Mouse (Mus musculus) gastrocnemius, postnatal 14 days (tissue): ENCODE data around the gene Gimap3. TPM values are rescaled to one million over a fixed set of nuclear protein-coding genes. Genes with fewer than 3 reads are reported as not detected.

Source experiments
- DNase-seq: peaks from one replicate; pipeline ENCODE4 v3.0.0; 2021; ENCODE audit warnings: mixed read lengths
- intact Hi-C: fragments of 180-260 bp; cut with DNase I; formaldehyde crosslinking; loops from one replicate; pipeline ENCODE4 v1.15.1; 2025; ENCODE audit warnings: low total_unique reads
- total RNA-seq, 2 experiments: library from RNA; stranded (reverse); gene quantifications; 2 replicates each; pipeline ENCODE4 v1.2.3; 2021

Gene Gimap3
- total RNA-seq, 2 experiments from 2014 or later, result 0.22 TPM; not detected in 1

DNA sequence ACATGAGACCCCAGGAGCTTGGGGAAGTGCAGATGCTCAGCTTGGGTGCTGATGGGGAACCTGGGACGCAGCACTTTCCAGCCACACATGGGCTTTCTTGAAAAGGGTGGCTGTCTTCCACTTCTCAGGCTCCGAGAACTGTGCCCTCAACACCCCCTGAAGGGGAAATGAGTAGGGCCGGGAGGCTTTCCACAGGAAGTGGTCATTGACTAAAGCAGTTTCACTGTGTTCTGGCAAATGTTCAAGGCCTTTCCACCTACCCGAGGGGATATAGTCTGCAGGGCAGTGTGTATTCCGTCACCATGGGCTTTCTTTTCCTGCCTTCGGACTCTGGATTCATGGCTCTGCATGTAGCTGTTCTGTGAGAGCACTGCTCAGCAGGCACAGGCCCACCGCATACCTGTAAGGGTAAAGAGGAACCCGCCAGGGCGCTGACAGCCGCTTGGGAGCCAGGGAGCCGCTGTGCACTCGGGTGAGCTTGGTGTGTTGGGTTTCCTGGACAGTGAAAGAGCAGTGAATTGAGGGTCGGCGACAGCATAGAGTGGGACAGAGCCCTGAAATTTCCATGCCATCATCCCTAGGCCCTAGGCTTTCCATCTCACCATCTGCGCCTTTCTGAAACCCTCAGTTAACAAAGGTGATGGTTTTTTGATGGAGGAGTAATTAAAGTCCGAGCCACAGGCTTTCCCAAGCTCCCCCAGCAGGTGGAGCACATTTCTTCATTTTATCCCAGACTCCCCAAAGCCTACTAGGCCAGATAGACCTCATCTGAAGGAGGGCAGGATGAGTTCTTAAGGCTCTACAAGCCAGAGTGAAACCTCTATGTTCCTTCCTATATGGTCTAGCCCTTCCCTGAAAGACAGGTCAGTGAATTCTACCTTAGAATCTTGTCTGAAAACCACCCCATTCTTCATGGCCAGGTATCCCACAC, 24.4 kb downstream of the Gimap3 start, which contains the start of gene Gimap5:
TSS of gene Gimap5 (plus strand) at position 239 of the 931 bp plus-strand sequence.
- peak; percentile 22 for DNase-seq
- intact Hi-C loops, result no loop called here

DNA sequence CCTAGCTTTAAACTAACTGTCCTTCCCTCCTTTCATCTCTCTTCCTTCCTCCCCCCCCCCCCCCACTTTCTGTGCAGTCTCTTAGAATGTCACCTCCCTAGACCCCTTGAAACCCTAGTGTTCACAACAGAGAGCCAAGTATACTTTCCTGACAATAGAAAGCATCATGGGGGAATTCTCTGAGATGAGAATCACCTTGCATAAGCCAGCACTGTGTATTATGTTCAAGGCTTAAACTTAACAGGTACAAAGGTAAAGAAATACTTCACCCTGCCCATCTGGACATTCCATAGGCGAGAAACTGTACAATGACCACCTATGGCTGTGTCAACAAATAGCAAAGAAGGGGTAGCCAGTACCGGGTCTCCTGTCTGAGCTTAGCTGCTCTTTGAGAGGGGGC, 25.2 kb downstream of the Gimap3 start:
- no peak for DNase-seq

DNA sequence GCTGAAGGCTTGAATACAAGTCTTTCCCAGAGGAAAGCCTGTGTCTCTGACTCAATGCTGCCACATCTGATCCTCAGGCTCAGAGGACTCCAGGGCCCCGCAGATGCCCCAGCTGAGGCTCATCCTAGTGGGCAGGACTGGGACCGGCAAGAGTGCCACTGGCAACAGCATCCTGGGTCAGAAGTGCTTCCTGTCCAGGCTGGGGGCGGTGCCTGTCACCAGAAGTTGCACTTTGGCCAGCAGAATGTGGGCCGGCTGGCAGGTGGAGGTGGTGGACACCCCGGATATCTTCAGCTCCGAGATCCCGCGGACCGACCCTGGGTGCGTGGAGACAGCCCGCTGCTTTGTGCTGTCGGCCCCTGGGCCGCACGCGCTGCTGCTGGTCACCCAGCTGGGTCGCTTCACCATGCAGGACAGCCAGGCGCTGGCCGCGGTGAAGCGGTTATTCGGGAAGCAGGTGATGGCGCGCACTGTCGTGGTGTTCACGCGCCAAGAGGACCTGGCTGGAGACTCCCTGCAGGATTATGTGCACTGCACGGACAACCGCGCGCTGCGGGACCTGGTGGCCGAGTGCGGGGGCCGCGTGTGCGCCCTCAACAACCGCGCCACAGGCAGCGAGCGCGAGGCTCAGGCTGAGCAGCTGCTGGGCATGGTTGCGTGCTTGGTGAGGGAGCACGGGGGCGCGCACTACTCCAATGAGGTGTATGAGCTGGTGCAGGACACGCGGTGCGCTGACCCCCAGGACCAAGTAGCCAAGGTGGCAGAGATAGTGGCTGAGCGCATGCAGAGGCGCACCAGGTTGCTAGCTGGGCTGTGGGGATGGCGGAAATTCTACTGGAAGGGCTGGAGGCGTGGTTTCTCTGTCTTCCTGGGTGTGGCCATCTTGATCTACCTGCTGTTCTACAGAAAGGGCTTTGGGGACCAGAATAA, 28.0 kb downstream of the Gimap3 start:
- intact Hi-C loops, result no loop called here
- no peak for DNase-seq

More for the DNA sequence above, 25.2 kb downstream of the Gimap3 start:
- intact Hi-C loops, result no loop called here

DNA sequence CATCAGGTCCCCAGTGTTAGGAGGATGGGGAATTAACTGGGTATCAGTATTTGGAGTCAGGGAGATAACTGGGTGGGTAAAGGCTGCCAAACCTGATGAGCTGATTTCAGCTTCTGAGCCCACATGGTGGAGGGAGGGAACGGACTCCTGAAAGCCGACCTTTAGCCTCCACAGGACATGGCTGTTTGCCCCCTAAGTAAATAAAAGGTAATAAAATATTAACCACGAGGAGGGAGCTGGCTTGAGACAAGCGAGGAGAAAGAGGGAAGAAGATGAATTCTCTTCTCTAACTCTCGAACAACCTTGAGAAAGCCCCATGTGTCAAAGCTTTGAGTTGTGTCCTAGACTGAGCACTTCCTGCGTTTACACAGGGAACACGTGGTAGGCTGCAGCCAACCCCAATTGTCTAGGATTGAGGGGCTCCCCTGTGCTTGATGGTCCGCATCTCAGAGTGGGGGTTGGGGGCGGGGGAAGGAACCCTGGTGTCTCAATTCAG, 28.9 kb downstream of the Gimap3 start:
- no peak for DNase-seq
- intact Hi-C loops, result no loop called here

DNA sequence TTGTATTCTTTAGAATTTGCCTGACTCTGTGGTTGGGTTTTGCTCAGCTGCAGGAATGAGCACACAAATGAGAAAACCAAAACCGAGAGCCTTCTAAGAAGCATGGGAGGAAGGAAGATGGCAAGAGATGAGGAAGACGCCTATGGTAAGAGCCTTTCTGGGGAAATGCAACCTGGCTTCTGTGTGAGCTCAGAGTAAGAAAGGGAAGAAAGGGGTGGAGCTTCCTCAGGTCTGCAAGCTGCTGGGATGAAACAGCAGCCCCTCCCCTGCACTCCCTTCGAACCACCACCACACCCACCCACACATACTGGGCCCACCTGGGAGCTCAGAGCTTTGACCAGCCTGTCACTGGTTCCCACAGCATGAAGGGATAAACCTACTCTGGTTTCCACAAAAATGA, 29.4 kb downstream of the Gimap3 start:
- DNase-seq, result no peak

DNA sequence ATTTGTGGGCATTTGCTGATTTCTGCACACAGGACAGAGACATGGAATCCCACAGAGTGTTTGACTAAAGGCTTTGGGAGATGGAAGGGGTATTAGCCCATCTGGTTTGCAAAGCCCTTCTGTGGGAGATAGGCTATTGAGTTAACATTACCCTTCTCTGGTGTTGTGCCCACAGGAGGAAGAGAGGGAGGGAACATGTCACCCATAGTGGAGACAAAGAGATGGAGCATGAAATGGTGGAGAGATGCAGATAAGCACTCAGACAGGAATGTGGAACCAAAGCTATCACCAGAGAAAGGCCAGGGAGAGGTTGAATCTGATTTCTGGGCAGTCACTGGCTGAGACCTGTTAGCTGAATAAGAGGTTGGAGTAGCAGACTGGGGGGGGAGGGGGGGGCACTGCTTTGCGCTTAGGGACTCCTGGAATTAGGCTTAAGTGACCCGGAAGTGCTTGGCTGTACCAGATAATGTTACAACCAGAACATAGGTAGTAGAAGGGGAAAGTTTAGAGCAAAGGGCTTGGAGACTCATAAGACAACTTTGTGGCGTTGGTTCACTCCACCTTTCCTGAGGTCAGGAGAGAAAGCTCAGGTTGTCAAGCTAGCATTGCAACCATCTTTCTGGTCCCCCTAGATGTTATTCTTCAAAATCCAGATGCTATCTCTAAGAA, 30.0 kb downstream of the Gimap3 start:
- intact Hi-C loops, result no loop called here
- DNase-seq, result no peak

More for the DNA sequence above, 29.4 kb downstream of the Gimap3 start:
- intact Hi-C loops, result no loop called here

DNA sequence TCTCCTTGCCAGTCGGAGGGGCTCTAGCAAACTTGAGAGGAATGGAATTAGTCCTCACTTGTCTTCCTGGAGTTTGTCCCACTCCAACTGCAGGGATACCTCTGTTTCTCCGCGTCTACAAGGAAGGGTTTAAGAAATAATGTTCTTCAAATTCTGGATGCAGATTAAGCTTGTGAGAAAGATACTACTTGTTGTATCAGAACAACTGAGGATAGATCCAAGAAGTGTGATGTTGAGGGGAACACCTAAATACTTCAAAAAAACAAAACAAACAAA, 30.9 kb downstream of the Gimap3 start:
- no peak for DNase-seq
- intact Hi-C loops, result no loop called here

DNA sequence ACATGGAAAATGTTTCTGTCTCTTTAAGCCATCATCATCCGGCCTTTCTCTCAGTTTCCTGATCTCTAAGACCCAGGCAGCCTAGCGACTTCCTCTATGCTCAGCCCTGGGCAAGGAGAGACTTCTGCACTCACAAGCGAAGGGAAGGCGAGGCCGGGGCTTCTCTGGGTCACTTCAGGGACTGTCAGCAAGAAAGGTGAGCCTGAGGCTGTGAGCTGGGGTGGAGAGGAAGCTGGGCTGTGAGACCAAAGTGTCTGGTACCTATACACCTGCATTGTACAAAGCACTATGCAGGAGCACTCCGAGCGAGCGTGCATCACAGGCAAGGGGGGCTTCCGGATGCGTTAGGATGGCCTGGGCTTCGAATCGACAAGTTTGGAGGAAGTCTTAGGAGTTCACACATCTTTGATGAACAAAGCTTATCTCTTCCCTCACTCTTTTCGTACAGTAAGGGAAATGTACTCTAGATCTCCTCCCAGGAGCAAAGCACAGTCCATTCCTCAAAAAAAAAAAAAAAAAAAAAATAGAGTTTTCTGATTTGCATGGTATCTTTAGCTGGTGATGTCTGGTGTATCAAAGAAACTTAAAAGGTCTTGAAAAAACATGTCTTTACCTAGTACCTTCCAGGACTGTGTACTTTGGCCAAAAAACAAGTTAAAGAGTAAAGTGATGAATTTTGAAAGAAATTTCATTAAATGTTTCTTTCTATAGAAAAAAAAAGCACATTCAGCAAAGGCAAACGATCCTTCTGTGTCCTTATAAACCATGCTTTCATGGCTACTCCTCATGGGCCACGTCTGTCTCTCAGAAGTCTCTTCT, 31.5 kb downstream of the Gimap3 start, which contains the start of gene Gimap1:
TSS of gene Gimap1 (plus strand) at position 94 of the 819 bp plus-strand sequence.
- DNase-seq, result no peak

DNA sequence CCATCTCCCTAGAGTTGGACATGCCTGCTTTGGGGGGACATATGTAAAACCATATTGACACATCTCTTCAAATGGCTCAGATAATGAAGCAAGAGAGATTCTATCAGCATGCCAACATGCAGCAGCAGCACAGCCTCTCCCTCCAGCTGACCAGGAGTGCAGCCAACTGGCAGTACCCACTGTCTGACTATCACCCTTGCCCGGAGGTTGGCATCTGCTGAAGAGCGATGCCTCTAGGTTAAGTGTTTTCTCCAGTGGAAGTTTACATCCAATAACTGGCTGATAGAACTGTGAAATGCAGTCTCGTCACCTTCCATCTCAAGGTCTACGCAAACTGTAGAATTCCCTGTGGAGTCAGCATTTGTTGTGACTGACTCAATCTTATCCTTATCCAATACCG, 33.0 kb downstream of the Gimap3 start:
- no peak for DNase-seq
- intact Hi-C loops, result no loop called here

More for the DNA sequence above, 31.5 kb downstream of the Gimap3 start, which contains the start of gene Gimap1:
- intact Hi-C loops, result no loop called here

DNA sequence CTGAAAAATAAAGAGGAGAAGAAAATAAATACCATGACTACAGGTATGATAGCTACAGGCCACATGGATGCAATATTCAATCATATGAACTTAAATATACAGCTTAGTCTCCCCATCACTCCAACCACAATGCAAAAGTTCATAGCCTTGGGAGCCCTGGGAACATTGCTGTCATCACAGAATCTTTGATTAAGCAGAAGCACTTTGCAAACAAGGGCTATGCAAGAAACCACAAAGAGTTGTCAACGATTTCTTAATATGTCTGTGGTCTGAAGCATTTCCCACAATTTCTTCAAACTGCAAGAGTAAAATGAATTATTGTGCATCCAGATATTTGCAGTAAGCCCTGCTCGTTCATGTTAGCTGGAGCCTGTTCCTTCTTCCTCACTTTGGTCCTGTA, 33.6 kb downstream of the Gimap3 start:
- intact Hi-C loops, result no loop called here
- DNase-seq, result no peak

DNA sequence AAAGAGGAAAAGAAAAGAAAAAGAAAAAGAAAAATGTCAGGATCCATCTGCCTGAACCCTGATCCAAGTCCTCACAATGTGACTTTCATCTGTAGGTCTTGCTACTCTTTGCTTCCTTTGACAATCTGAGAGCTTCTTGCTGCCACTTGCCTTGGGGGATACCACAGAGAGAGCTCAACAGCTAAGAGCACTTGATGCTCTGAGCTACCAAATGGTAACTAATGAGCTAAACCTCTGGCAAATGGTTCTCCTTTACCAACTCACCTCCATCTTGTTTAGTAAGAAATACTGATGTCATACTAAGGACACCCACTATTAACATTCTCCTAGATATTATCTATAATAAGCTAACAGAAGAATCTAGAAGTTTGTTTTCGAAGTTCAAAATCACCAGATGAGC, 37.0 kb downstream of the Gimap3 start:
- intact Hi-C loops, result no loop called here
- no peak for DNase-seq

DNA sequence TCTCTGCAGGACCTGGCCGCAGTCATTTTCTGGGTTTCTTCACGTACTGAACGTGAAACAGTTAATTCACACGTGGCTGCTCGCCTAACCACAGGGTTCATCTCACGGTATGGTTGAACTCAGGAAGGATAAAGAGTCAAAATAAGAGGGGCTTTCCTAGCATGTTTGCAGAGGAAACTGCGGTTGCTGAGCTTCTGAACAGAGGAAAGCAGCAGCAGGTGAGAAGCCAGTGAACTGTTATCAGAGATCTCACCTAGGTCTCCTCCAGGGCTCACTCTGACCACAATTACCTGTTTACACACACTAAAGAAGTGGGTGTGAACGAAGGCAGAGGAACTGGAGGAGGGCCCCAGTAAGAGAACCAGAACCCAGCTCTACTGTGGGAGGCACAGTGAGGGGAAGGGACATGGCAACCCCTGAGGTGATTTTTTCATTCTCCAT, 37.8 kb downstream of the Gimap3 start:
- no peak for DNase-seq
- intact Hi-C loops, result no loop called here

DNA sequence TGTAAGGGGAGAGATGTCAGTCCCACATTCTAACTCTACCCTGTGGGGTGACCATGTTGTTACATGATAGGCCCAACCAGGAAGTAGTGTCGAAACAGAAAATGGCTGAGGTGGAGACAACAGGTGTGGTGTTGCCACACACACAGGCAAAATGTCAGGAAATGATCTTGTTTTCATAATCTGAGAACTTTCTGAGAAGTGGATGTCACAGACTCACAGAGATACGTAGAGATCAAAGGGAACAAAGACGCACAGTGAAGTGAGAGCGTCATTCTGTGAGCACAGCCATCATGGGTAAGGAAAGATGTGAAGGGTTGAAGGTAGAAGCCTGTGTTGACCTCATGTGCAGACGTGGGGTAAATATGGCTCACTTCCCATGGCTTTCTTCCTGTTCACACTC, 42.9 kb downstream of the Gimap3 start:
- intact Hi-C loops, result no loop called here
- no peak for DNase-seq

DNA sequence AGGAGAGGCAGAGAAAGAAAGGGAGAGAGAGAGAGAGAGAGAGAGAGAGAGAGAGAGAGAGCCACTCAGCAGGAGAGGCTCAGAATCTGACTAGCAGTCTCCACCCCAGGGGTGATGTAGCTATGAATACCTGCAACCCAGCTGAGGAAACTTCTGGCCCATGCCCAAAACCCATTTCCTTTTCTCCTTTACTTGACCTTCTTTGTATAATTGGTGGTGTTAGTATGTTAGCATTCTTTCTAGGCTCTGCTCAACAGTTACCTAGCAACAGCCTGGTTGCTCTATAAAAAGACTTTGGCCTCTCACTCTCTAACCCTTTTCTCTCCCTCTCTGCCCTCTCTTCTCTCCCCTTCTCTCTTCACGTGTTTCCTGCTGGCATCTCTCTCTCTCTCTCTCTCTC, 45.2 kb downstream of the Gimap3 start:
- DNase-seq, result peak; percentile 25
- intact Hi-C loops, result no loop called here

DNA sequence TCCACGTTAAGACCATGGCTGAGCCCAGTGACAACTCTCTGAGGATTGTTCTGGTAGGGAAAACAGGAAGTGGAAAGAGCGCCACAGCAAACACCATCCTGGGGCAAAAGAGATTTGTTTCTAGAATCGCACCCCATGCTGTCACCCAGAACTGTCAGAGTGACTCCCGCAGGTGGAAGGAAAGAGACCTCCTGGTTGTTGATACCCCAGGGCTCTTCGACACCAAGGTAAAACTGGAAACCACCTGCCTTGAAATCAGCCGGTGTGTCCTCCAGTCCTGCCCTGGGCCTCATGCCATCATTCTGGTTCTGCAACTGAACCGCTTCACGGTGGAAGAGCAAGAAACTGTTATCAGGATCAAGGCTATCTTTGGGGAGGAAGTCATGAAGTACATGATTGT, 47.2 kb downstream of the Gimap3 start:
- no peak for DNase-seq
- intact Hi-C loops, result no loop called here

DNA sequence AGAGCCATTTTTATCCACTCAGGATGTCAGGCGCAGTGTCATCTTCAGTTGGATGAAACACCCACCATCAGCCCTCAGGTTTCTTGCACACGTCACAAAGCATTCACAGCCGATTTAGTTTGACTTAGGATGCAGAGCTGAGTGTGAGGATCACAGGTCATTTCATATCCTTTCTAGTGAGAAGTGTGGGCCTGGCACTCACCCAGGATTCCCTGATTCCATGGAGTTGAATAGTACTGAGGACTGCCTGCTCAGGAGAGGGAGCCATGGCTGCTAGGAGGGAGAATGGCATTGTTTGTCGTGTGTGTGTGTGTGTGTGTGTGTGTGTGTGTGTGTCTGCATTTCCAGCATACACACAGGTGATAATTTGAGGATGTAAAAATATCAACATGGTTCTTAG, 50.3 kb downstream of the Gimap3 start:
- intact Hi-C loops, result no loop called here
- no peak for DNase-seq

DNA sequence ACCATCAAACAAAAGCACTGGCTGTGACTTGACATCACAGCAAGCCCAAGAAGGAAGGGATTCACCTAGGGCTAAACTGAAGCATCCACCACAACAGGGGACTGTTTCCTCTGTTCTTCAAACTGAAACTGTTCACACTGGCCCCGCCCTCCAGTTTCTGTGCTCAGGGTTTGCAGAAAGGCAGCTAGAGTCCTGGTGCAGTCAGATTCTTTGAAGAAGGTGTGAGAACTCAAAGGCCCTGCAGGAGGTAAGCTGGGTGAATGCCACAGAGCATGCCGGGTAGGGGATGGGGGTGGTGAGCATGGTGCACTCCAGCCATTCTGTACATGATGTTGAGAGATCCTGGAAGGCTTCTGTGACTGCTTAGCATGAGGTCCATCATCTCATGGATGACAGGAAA, 52.2 kb downstream of the Gimap3 start, which contains the start of the genes Gm28053 and Gimap7:
TSS of gene Gm28053 (plus strand) at position 153 of the 400 bp plus-strand sequence.
TSS of gene Gimap7 (plus strand) at position 167 of the 400 bp plus-strand sequence.
- no peak for DNase-seq

More for the DNA sequence above, 52.2 kb downstream of the Gimap3 start, which contains the start of the genes Gm28053 and Gimap7:
- intact Hi-C loops, result no loop called here
